Mouse (Mus musculus): ENCODE results near the gene Smad1.

- TF ChIP-seq CTCF (IDR thresholded peaks at IDR 0.05; ENCODE audit: borderline replicate concordance, extremely low read depth, insufficient read depth, insufficient read length) (no peak), POLR2A (IDR thresholded peaks at IDR 0.05; ENCODE audit: borderline replicate concordance, extremely low read depth, insufficient read depth, insufficient read length, poor library complexity, severe bottlenecking) (no peak)
These were observed 28.6 kb downstream of the Smad1 start for GRCm38 (mm10) chr8:79370646-79371290.
